Mouse (Mus musculus) C2C12 (cell line): Measurements from ENCODE around the gene Cxcl17. TPM values are rescaled to one million over a fixed set of nuclear protein-coding genes. Genes with fewer than 3 reads are reported as not detected.

ENCODE experiments used
- H3K27me3 ChIP-seq: one replicate; pipeline ENCODE4 v1.6.1; 2011; ENCODE audit not compliant: control insufficient read depth, insufficient read depth, insufficient read length
- H3K36me3 ChIP-seq: one replicate; pipeline ENCODE4 v1.6.1; 2011; ENCODE audit not compliant: control insufficient read depth, insufficient read depth
- H3K4me3 ChIP-seq: one replicate; pipeline ENCODE4 v1.5.1; 2011; ENCODE audit warnings: mild to moderate bottlenecking, control low read depth; ENCODE audit not compliant: poor library complexity, insufficient read depth, severe bottlenecking
- H3K79me2 ChIP-seq: one replicate; pipeline ENCODE4 v1.6.1; 2011; ENCODE audit not compliant: control insufficient read depth, insufficient read depth
- H3K79me3 ChIP-seq: one replicate; pipeline ENCODE4 v1.6.1; 2011; ENCODE audit warnings: low read depth, control low read depth
- H3ac ChIP-seq: one replicate; pipeline ENCODE3; 2011; ENCODE audit warnings: low read depth; ENCODE audit not compliant: control insufficient read depth, insufficient read length
- CEBPB ChIP-seq: IDR thresholded peaks from one replicate; pipeline ENCODE4 v1.6.1; 2011; ENCODE audit warnings: low read depth, mild to moderate bottlenecking, control low read depth, moderate library complexity
- CTCF ChIP-seq: IDR thresholded peaks from one replicate; pipeline ENCODE4 v1.5.1; 2011; ENCODE audit not compliant: control insufficient read depth, insufficient read depth, insufficient read length
- FOSL1 ChIP-seq: IDR thresholded peaks from one replicate; pipeline ENCODE4 v1.8.0; 2011; ENCODE audit warnings: mild to moderate bottlenecking, low read length; ENCODE audit not compliant: poor library complexity, insufficient read depth, severe bottlenecking
- MAX ChIP-seq: IDR thresholded peaks from one replicate; pipeline ENCODE4 v1.6.1; 2011; ENCODE audit warnings: mild to moderate bottlenecking, control low read depth
- MYOD1 ChIP-seq: IDR thresholded peaks from one replicate; pipeline ENCODE4 v1.6.1; 2011; ENCODE audit warnings: low read depth; ENCODE audit not compliant: control insufficient read depth, insufficient read length
- MYOG ChIP-seq: IDR thresholded peaks from one replicate; pipeline ENCODE4 v1.6.1; 2011; ENCODE audit not compliant: control insufficient read depth, insufficient read length; ENCODE audit errors: extremely low read depth
- USF1 ChIP-seq: IDR thresholded peaks from one replicate; pipeline ENCODE4 v1.6.1; 2011; ENCODE audit warnings: low read depth, mild to moderate bottlenecking, control low read depth, moderate library complexity
- polyA plus RNA-seq: library from polyadenylated mRNA; unstranded; fragments of >200 nt; fragmentation: generic; extraction: Trizol; gene quantifications from one replicate; pipeline ENCODE4 v1.2.1, GENCODE M21; 2012; ENCODE audit warnings: missing spikeins

Gene Cxcl17
- polyA plus RNA-seq, 1 experiment: not detected

- Histone ChIP-seq H3K4me3 (no peak overlapping the region), H3ac (no peak overlapping the region), H3K36me3 (no peaks in the 10 kb centered on the region), H3K27me3 (no peaks in the 10 kb centered on the region), H3K79me2 (no peaks in the 10 kb centered on the region), H3K79me3 (no peaks in the 10 kb centered on the region)
- TF ChIP-seq MYOD1 (no peak), FOSL1 (no peak), CTCF (peak; percentile 10), MYOG (no peak)
These were observed 11.7 kb upstream of the Cxcl17 start for GRCm38 (mm10) chr7:25424429-25424828.

- H3ac ChIP-seq: no peak overlapping the region
- no peaks in the 10 kb centered on the region for H3K79me2 ChIP-seq
- TF ChIP-seq CEBPB: no peak
- TF ChIP-seq MYOD1: no peak
- TF ChIP-seq MAX: no peak
- no peak for TF ChIP-seq FOSL1
- no peak for TF ChIP-seq MYOG
- TF ChIP-seq CTCF: no peak
- TF ChIP-seq USF1: no peak
- no peaks in the 10 kb centered on the region for H3K79me3 ChIP-seq
- H3K4me3 ChIP-seq: no peak overlapping the region
- no peaks in the 10 kb centered on the region for H3K36me3 ChIP-seq
- no peaks in the 10 kb centered on the region for H3K27me3 ChIP-seq
These were observed 9.7 kb upstream of the Cxcl17 start for GRCm38 (mm10) chr7:25422286-25422841.

DNA sequence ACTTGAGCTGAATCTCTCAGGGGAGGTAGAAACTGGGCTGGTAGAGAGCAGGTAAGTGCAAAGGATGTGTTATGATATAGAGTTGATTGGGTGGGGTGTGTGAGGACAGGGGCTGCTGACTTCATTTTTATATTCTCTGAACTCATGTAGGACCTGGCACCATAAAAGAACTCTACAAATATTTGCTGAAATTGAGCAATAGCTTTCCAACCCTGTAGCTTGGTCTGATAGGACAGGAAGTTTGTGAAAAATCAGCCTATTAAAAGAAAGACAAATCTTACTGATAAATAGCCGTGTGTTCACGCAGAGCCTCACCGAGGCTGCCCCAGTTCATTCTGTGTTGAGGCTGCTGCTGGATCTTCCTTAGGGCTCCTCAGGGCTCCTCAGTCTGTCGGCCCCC, 7.3 kb upstream of the Cxcl17 start:
- Histone ChIP-seq H3K27me3 (peaks cover 4% of the 10 kb centered on the region), H3K79me2 (no peaks in the 10 kb centered on the region), H3ac (no peak overlapping the region), H3K79me3 (no peaks in the 10 kb centered on the region), H3K4me3 (no peak overlapping the region), H3K36me3 (no peaks in the 10 kb centered on the region)
- TF ChIP-seq FOSL1 (no peak), CTCF (no peak), MAX (no peak), USF1 (no peak), MYOD1 (no peak), CEBPB (no peak), MYOG (no peak)

DNA sequence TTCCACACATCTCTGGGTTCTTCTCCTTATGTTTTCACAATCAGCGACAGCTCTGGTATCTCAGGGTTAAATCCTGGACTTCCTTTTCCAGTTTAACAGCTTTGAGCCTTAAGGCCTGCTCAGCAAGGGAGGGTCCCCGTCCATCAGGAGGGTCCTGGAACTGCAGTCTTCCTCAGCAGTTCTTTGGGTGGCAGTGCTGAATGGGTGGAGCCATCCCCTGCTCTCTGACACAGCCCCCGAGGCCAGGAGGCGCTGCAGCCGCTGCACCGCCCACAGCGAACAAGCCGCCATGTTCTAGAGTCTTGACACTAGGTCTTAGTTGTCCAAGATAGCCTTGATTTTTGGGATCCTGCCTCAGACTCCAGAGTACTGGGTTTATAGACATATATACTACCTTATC, 6.8 kb upstream of the Cxcl17 start:
- no peak for TF ChIP-seq MAX
- TF ChIP-seq FOSL1: no peak
- TF ChIP-seq MYOD1: no peak
- TF ChIP-seq CTCF: no peak
- no peak for TF ChIP-seq USF1
- no peak for TF ChIP-seq CEBPB
- no peak for TF ChIP-seq MYOG
- no peaks in the 10 kb centered on the region for H3K79me2 ChIP-seq
- H3K79me3 ChIP-seq: no peaks in the 10 kb centered on the region
- no peaks in the 10 kb centered on the region for H3K36me3 ChIP-seq
- no peak overlapping the region for H3K4me3 ChIP-seq
- H3ac ChIP-seq: no peak overlapping the region
- H3K27me3 ChIP-seq: peaks cover 4% of the 10 kb centered on the region

DNA sequence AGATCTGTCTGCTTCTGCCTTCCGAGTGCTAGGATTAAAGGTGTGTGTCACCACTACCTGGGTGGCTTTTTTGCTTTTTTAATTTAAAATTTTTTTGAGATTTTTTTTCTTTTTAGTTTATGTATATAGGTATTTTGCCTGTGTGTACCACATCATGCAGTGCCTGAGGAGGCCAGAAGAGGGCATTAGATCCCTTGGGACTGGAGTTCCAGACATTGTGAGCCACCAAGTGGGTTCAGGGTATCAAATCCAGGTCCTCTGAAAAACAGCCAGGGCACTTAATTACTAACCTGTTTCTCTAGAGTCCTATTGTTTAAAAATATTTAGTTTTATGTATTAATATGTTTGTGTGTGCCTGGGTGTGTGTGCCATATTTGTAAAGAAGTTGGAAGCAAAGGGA, 4.9 kb upstream of the Cxcl17 start:
- no peak overlapping the region for H3ac ChIP-seq
- TF ChIP-seq MYOG: no peak
- TF ChIP-seq USF1: no peak
- no peak for TF ChIP-seq CTCF
- TF ChIP-seq MAX: no peak
- no peak for TF ChIP-seq CEBPB
- TF ChIP-seq MYOD1: no peak
- TF ChIP-seq FOSL1: no peak

GRCm38 (mm10) chr7:25411861-25412260, 825 bp downstream of the Cxcl17 start:
- no peak for TF ChIP-seq FOSL1
- no peak for TF ChIP-seq CTCF
- no peak for TF ChIP-seq MAX
- no peak for TF ChIP-seq MYOG
- no peak for TF ChIP-seq USF1
- TF ChIP-seq CEBPB: no peak
- TF ChIP-seq MYOD1: no peak
- Histone ChIP-seq H3ac (no peak overlapping the region), H3K79me2 (no peaks in the 10 kb centered on the region), H3K27me3 (peaks cover 4% of the 10 kb centered on the region), H3K36me3 (no peaks in the 10 kb centered on the region), H3K4me3 (no peak overlapping the region), H3K79me3 (no peaks in the 10 kb centered on the region)

More for the DNA sequence above, 4.9 kb upstream of the Cxcl17 start:
- Histone ChIP-seq H3K79me3 (no peaks in the 10 kb centered on the region), H3K36me3 (no peaks in the 10 kb centered on the region), H3K79me2 (no peaks in the 10 kb centered on the region), H3K4me3 (no peak overlapping the region), H3K27me3 (peaks cover 4% of the 10 kb centered on the region)
